Mouse (Mus musculus) testis, postnatal 14 days (tissue): ENCODE measurements around the gene C2cd2.
"Not testable (repeated sequence)": the region's sequence is repeated elsewhere in the genome, so short reads cannot be mapped to it uniquely, and the experiment has no call there.

Experiments
- DNase-seq: peaks from one replicate; pipeline ENCODE4 v3.0.0; 2021; ENCODE audit warnings: low spot score

Gene C2cd2

DNA sequence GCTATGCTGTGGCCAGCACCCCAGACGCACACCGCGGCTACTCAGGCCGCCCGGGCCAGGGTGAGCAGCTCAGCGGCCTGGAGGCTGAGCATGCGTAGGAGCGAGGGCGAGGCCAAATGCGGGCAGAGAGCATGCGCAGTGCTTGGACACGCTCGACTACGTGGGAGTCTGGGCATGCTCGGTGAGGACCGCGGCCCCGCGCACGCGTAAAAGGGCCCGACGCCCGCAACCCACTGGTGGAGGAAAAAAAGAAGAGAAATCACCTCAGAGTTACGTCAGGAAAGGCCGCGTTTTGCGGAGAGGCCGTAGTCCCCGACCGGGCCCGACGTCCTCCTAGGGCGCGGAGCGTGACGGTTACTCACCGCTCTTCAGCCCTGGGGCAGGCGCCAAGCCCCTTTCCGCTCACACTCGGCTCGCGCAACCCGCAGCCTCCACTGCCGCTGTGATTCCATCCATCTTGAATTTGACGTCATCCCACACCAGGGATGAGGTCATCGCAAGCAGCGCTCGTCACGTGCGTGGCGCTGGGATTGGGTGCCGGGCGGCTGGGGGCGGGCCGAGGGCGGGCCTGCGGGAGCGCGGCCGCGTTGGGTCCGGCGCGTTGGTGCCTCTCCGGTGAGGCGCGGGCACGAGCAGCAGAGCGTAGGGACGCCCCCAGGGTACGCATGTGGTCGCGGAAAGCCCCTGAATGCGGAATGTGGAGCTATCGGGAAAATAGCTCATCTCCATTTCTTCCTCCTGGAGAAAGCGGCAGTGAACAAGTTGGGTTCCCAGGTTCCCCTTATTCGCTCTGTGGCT lies at the start of gene C2cd2, which contains the start of gene Zbtb21:
TSS of gene C2cd2 (minus strand) at position 448 of the 798 bp plus-strand sequence.
TSS of gene Zbtb21 (minus strand) at position 472 of the 798 bp plus-strand sequence.
- peak; percentile 97 for DNase-seq

GRCm38 (mm10) chr16:97997383-97997731 lies 35.0 kb upstream of the C2cd2 start:
- DNase-seq = not testable (repeated sequence)

GRCm38 (mm10) chr16:97996616-97997382 lies 34.4 kb upstream of the C2cd2 start, which contains the start of gene B230307C23Rik:
Gene B230307C23Rik, plus strand, starts transcription at chr16:97997315.
- DNase-seq = peak; percentile 82

DNA sequence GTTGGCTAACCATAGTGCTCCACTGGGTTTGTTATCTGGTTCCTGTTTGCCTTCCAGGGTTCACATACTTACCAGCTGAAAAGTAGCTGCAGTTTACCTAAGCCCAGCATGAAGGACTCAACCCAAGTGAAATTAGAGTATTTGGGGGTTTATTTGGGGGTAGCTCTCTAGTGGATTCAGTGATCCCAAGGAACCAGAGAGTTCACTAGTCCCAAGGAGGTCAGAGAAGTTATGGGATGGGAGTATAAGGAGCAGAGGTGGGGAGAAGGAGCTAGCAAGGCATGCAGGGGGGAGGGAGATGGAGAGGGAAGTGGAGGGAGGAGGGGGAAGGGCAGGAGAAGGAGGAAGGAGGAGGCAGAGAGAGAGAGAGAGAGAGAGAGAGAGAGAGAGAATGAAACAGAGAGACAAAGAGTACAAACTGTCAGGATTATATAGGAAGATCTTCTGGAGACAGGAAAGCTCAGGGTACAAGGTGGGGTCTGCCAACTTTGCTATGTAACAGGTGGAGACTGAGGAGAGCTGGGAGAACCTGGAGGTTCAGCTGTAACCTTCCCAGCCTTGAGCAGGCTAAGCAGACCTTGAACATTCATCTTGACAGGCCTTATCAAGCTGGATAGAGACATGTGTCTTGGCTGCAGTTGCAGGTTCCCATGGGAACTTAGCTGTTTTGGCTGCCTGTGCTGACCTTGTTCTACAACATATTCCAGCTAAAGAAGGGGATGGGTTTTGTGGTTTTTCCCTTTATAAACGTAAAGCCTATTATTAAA lies 33.6 kb upstream of the C2cd2 start:
- DNase-seq = peak; percentile 63

- DNase-seq = not testable (repeated sequence)
These were observed 30.1 kb upstream of the C2cd2 start for GRCm38 (mm10) chr16:97992477-97992876.

GRCm38 (mm10) chr16:97991517-97991916 lies 29.1 kb upstream of the C2cd2 start:
- DNase-seq = no peak

DNA sequence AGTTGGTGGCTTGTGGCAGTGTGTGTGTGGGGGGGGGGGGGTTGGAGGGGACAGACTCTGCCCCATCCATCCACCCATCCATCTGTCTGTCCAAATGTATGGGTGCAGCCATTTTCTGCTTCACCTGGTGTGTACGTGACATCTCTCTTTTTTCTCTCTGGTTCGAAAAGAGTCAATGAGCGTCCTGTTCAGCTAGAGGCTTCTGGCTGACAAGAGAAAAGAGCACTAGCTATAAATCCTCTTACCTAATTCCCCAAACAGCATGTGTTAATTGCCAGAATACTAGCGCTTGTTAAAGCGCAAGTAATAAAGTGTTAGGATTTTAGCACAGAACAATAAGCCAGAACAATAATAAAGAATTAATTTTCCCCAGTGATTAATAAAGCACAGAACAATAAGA lies 22.2 kb upstream of the C2cd2 start:
- no peak for DNase-seq

GRCm38 (mm10) chr16:97981362-97981761 lies 19.0 kb upstream of the C2cd2 start:
- DNase-seq = no peak

DNA sequence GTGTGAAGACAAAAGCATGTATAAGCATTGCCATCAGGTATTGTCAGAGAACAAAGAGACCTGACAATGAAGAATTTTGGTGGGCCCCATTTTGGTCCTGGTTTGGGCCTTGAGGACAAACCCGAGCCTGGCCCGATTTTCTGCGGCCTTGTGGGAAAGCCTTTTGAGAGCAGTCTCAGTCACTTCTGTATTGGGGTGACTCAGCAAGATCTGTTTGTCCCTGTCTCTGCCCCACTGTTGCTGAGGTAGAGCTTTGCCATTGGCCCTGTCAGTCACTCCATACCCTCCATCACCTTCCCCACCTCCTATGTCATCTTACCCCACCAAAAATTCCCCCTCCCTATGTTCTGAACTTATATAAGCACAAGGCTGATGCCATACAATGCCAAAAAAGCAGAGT lies 15.3 kb upstream of the C2cd2 start:
- DNase-seq = no peak

DNA sequence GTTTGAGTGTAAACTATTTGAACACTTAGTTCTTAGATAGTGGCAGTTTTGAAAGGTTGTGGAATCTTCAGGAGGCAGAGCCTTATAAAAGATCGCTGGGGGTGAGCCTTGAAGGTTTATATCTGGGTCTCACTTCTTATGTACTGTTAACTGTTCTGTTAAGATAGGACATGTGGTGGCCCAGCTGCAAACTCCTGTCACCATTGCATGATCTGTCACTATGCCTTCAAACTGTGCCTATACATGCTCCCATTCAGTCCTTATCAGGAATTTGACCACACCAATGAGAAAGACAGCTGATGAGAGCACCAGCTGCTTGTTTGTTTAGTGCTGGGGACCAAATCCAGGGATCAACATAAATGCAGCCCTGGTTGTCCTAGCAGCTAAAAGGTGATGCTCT lies 14.9 kb upstream of the C2cd2 start:
- DNase-seq = no peak

GRCm38 (mm10) chr16:97963956-97964540 lies 1.6 kb upstream of the C2cd2 start:
- no peak for DNase-seq

DNA sequence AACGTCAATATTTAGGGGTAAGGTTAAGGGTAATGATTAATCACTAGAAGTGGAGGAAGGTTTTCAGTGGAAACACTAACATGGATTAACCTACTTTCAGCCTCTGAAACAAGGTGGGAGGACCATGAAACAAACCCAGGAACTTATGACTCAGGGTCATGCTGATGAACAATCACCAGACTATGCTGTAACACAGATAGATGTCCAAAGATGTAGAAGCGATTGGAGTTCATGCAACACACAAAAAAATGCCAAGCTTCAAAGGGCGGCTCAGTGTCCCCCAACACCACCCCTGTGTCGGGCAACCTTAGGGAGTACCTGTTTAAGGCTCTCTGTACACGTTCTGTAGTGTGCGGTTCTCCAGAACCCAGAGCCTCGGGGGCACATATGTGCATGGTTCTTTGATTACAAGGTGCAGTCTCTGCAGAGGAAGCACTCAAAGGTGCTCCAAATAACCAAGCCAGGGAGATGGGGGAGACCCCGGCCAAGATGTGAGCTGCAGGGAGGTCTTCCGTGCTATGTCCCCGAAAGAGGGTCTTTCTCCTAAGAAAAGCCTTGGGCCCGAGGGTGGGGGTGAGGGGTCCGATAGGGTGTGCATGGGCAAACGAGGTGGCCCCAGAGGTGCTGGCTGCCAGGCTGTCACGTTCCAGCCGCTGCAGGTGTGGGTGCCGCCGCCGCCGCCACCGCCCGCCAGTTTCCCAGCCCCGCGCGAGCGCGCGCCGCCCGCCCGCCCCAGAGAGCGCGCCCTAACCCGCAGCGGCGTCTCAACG lies 832 bp downstream of the C2cd2 start:
- DNase-seq = no peak

GRCm38 (mm10) chr16:97960348-97960747 lies 2.0 kb downstream of the C2cd2 start:
- no peak for DNase-seq

DNA sequence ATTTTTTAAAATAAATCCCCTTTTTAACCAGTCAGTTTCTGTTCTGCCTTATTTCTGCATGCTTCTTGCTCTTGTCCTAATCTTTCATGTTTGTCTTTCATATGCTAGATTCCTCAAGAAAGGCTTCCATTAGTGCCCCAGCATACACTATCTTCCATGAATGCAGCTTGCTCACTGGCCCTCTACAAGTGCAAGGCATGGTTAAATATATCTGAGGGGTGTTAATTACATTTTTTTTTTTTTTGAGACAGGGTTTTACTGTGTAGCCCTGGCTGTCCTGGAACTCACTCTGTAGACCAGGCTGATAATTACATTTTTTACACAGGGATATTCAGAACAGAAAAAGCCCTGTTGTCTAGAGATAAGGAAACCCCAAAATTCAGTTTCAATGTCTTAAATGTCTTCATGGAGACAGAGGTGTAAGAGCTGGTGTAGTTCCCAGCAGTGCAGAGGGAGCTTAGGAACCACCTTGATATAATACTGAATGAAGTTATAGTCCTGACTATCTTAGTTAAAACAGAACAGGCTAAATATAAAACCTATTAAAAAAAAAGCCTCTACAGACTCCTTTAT lies 3.9 kb downstream of the C2cd2 start:
- no peak for DNase-seq

DNA sequence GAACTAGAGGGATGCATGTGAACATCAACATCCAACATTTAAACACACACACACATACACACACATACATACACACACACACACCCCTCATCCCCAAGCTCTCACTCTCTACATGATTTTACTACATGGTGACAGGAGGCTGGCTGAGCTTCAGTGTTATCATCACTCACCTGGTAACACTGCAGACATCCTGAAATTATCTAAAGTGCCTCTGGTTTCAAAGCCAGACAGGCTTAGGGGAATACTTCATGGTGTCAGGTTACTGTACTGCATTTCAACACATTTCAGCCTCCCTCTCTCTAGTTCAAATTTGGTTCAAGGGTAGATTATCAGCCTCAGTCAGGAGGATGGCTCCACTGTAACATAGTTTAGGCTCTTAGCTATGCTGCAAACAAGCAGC lies 4.8 kb downstream of the C2cd2 start:
- DNase-seq = no peak

GRCm38 (mm10) chr16:97956011-97956410 lies 6.4 kb downstream of the C2cd2 start:
- no peak for DNase-seq

GRCm38 (mm10) chr16:97953300-97953699 lies 9.1 kb downstream of the C2cd2 start:
- DNase-seq = no peak

DNA sequence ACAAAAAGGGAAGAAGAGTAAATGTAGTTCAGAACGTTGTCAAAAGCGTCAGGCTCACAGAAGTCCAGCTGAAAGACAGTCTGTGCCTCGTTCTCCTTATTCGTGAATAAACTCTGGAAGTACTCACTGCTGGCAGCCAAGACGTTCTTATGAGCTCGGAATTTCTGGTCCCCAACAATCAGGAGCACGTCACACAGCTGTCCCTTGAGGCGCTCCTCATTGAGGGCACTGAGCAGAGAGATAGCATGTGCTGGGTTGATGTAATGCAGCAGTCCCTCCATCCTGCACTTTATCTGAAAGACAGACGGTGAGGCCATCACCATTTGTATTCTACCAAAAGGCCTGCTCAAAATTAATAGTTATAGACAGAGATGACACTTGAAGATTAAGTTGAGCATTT lies 9.6 kb downstream of the C2cd2 start:
- no peak for DNase-seq

- no peak for DNase-seq
These were observed 10.0 kb downstream of the C2cd2 start for GRCm38 (mm10) chr16:97952371-97952770.

GRCm38 (mm10) chr16:97950061-97950460 lies 12.3 kb downstream of the C2cd2 start:
- DNase-seq = no peak

DNA sequence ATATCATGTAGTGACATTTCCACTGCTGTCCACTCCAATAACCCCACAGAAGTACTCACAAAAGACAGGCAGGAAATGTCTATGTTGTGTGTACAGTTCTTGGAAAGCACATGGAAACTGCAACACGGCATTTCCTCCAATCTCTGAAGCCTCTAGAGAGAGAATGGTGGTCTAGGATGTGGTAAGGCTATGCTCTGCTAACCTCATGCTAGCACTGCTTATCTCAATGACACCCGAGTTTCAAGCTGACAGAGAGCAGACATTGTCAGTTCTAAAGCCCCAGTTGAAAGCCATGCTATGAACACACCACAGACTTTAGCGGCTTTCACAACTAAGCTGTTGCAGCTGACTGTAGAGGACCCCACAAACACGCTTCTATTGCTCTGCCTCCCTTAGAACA lies 13.6 kb downstream of the C2cd2 start:
- no peak for DNase-seq
